In genomic region chr2:110204705-110205318, GRCm38 (mm10) we compare ENCODE assay signal across 8 mouse cellular contexts.
A peak's percentile ranks its signal among the peaks of the same experiment; 100 is the strongest.
DNase-seq lines count a peak whose midpoint lies in the region; ATAC-seq and TF ChIP-seq lines count a peak whose summit lies in the region.

No protein-coding gene starts in this region.

- DNase-seq in ES-CJ7 (ENCODE audit: low read depth, low spot score): peak; percentile 54
- DNase-seq in c-Kit-negative CD71-positive TER-119-positive erythroid progenitor cells, embryonic 14.5 days (ENCODE audit: low read depth, low spot score): peak; percentile 15
- DNase-seq in kidney, postnatal 14 days: peak; percentile 88
- DNase-seq in liver, adult 2 months (ENCODE audit: extremely low read depth, low read depth, low spot score): peak; percentile 38
- DNase-seq in neural tube, embryonic 10.5 days (ENCODE audit: extremely low spot score, low spot score): peak; percentile 66
- peak; percentile 19 for DNase-seq in thymus, postnatal 14 days

- H3K79me2 ChIP-seq in liver, adult 2 months (ENCODE audit: control insufficient read depth, insufficient read depth, low read length): no peaks in the 10 kb centered on the region

- TF ChIP-seq POLR2A in liver, adult 2 months (IDR thresholded peaks at IDR 0.05; ENCODE audit: extremely low read depth, insufficient read depth, low read length): no peak

- H3K9ac ChIP-seq in forebrain, embryonic 13.5 days: no peak overlapping the region
- H3K9ac ChIP-seq in heart, embryonic 15.5 days: no peak overlapping the region
- H3K9ac ChIP-seq in liver, adult 2 months (ENCODE audit: low read depth, low read length): no peak overlapping the region

- peaks cover 16% of the 10 kb centered on the region for H3K27me3 ChIP-seq in forebrain, embryonic 13.5 days
- no peaks in the 10 kb centered on the region for H3K27me3 ChIP-seq in heart, embryonic 15.5 days
- H3K27me3 ChIP-seq in liver, adult 2 months (ENCODE audit: control insufficient read depth, insufficient read depth, low read length): no peaks in the 10 kb centered on the region

- TF ChIP-seq CTCF in liver, adult 2 months (IDR thresholded peaks at IDR 0.05; ENCODE audit: low read depth, low read length): peak; percentile 89

- no peaks in the 10 kb centered on the region for H3K4me1 ChIP-seq in forebrain, embryonic 13.5 days
- peaks cover 3% of the 10 kb centered on the region for H3K4me1 ChIP-seq in heart, embryonic 15.5 days (replicated peaks)
- no peaks in the 10 kb centered on the region for H3K4me1 ChIP-seq in liver, adult 2 months (ENCODE audit: control insufficient read depth, insufficient read depth, low read length)

- no peak overlapping the region for H3K4me3 ChIP-seq in forebrain, embryonic 13.5 days
- H3K4me3 ChIP-seq in heart, embryonic 15.5 days: no peak overlapping the region
- no peak overlapping the region for H3K4me3 ChIP-seq in liver, adult 2 months (ENCODE audit: insufficient read depth, low read depth, low read length)

- 7% methylated on average over 14 of the region's 14 CpGs for WGBS in forebrain, embryonic 13.5 days
- WGBS in heart, embryonic 15.5 days: 12% methylated on average over 14 of the region's 14 CpGs
- 10% methylated on average over 14 of the region's 14 CpGs for WGBS in liver, adult 2 months

- H3K27ac ChIP-seq in forebrain, embryonic 13.5 days: no peak overlapping the region
- no peak overlapping the region for H3K27ac ChIP-seq in heart, embryonic 15.5 days
- no peak overlapping the region for H3K27ac ChIP-seq in liver, adult 2 months (replicated peaks; ENCODE audit: insufficient read depth, low read depth, low read length)

- no peaks in the 10 kb centered on the region for H3K36me3 ChIP-seq in forebrain, embryonic 13.5 days (ENCODE audit: poor library complexity, severe bottlenecking)
- H3K36me3 ChIP-seq in heart, embryonic 15.5 days: no peaks in the 10 kb centered on the region
- H3K36me3 ChIP-seq in liver, adult 2 months (ENCODE audit: control insufficient read depth, insufficient read depth, low read length): no peaks in the 10 kb centered on the region

- ATAC-seq in forebrain, embryonic 13.5 days: peak; percentile 71
- no peak for ATAC-seq in heart, embryonic 15.5 days (replicated peaks; ENCODE audit: insufficient number of reproducible peaks, insufficient read depth, low FRiP score, low read depth)

- no peak overlapping the region for H3K4me2 ChIP-seq in forebrain, embryonic 13.5 days
- peak overlapping the region; percentile 37 for H3K4me2 ChIP-seq in heart, embryonic 15.5 days

- no peaks in the 10 kb centered on the region for H3K9me3 ChIP-seq in forebrain, embryonic 13.5 days (replicated peaks)
- H3K9me3 ChIP-seq in heart, embryonic 15.5 days (replicated peaks): no peaks in the 10 kb centered on the region

Comparison
In these comparisons a context has a peak if more than half of its experiments do, and no peak if none do; other contexts are left out.
1. DNase-seq: peak in every context shown above with its lines; median percentile 88 in kidney, postnatal 14 days; 66 in neural tube, embryonic 10.5 days; 54 in ES-CJ7; 38 in liver, adult 2 months; 19 in thymus, postnatal 14 days; 15 in c-Kit-negative CD71-positive TER-119-positive erythroid progenitor cells, embryonic 14.5 days.